Mouse (Mus musculus): ENCODE measurements around the gene Gm17571.

Gene Gm17571

GRCm38 (mm10) chr9:13446703-13447285 lies at the start of gene Gm17571:
Gene Gm17571, minus strand, starts transcription at chr9:13446753.
- DNase-seq (ENCODE audit: low spot score in 2 of 2), result no peak

- no peak for DNase-seq (ENCODE audit: low spot score in 2 of 2)
Measured at GRCm38 (mm10) chr9:13495530-13495929, 49.0 kb upstream of the Gm17571 start.

GRCm38 (mm10) chr9:13493746-13494145 lies 47.2 kb upstream of the Gm17571 start:
- DNase-seq (ENCODE audit: low spot score in 2 of 2), result no peak

- no peak for DNase-seq (ENCODE audit: low spot score in 2 of 2)
Measured at GRCm38 (mm10) chr9:13492807-13493206, 46.3 kb upstream of the Gm17571 start.

- no peak for DNase-seq (ENCODE audit: low spot score in 2 of 2)
Measured at GRCm38 (mm10) chr9:13491854-13492620, 45.5 kb upstream of the Gm17571 start.

- DNase-seq (ENCODE audit: low spot score in 2 of 2), result no peak
Measured at GRCm38 (mm10) chr9:13491107-13491506, 44.6 kb upstream of the Gm17571 start.

- DNase-seq (ENCODE audit: low spot score in 2 of 2), result no peak
Measured at GRCm38 (mm10) chr9:13485914-13486313, 39.4 kb upstream of the Gm17571 start.

- DNase-seq (ENCODE audit: low spot score in 2 of 2), result no peak
Measured at GRCm38 (mm10) chr9:13484267-13485240, 38.0 kb upstream of the Gm17571 start.

- DNase-seq (ENCODE audit: low spot score in 2 of 2), result no peak
Measured at GRCm38 (mm10) chr9:13483199-13484068, 36.9 kb upstream of the Gm17571 start.

- no peak for DNase-seq (ENCODE audit: low spot score in 2 of 2)
Measured at GRCm38 (mm10) chr9:13479275-13479674, 32.7 kb upstream of the Gm17571 start.

GRCm38 (mm10) chr9:13474951-13475350 lies 28.4 kb upstream of the Gm17571 start:
- no peak for DNase-seq (ENCODE audit: low spot score in 2 of 2)

- DNase-seq (ENCODE audit: low spot score in 2 of 2), result peak; percentile 74 to 82
Measured at GRCm38 (mm10) chr9:13470013-13470412, 23.5 kb upstream of the Gm17571 start.

GRCm38 (mm10) chr9:13468778-13469177 lies 22.2 kb upstream of the Gm17571 start:
- DNase-seq (ENCODE audit: low spot score in 2 of 2), result peak; percentile 47 to 51

GRCm38 (mm10) chr9:13467745-13468144 lies 21.2 kb upstream of the Gm17571 start:
- no peak for DNase-seq (ENCODE audit: low spot score in 2 of 2)

GRCm38 (mm10) chr9:13466816-13467215 lies 20.3 kb upstream of the Gm17571 start:
- peak; percentile 42 to 50 for DNase-seq (ENCODE audit: low spot score in 2 of 2)

GRCm38 (mm10) chr9:13466351-13466750 lies 19.8 kb upstream of the Gm17571 start:
- peak; percentile 77 to 84 for DNase-seq (ENCODE audit: low spot score in 2 of 2)

- DNase-seq (ENCODE audit: low spot score in 2 of 2), result no peak
Measured at GRCm38 (mm10) chr9:13465358-13466020, 18.9 kb upstream of the Gm17571 start.

GRCm38 (mm10) chr9:13460926-13461325 lies 14.4 kb upstream of the Gm17571 start:
- DNase-seq (ENCODE audit: low spot score in 2 of 2), result no peak

GRCm38 (mm10) chr9:13460012-13460411 lies 13.5 kb upstream of the Gm17571 start:
- DNase-seq (ENCODE audit: low spot score in 2 of 2), result no peak

GRCm38 (mm10) chr9:13459371-13459770 lies 12.8 kb upstream of the Gm17571 start:
- DNase-seq (ENCODE audit: low spot score in 2 of 2), result no peak

- DNase-seq (ENCODE audit: low spot score in 2 of 2), result no peak
Measured at GRCm38 (mm10) chr9:13457774-13458173, 11.2 kb upstream of the Gm17571 start.
